ENCODE assay signal across 11 mouse cellular contexts in genomic region chr6:47636527-47637076, GRCm38 (mm10). TPM values are rescaled to one million over a fixed set of nuclear protein-coding genes. Genes with fewer than 3 reads are reported as not detected.
A peak's percentile ranks its signal among the peaks of the same experiment; 100 is the strongest.
DNase-seq lines count a peak whose midpoint lies in the region; ATAC-seq and TF ChIP-seq lines count a peak whose summit lies in the region.
"Had no signal": no experiment of that assay in that cellular context is flagged by ENCODE, and none has a peak within 500 bp of the region (broad histone marks: within the 10 kb centered on the region; RNA-seq: fewer than 3 reads in every experiment).

No protein-coding gene starts in this region.

- no peak for ATAC-seq in intestine, postnatal 0 days

- H3K36me3 ChIP-seq in megakaryocyte, embryonic 14.5 days (replicated peaks; ENCODE audit: low read length), result no peaks in the 10 kb centered on the region
- H3K36me3 ChIP-seq in intestine, postnatal 0 days (ENCODE audit: control insufficient read depth, insufficient read depth), result no peaks in the 10 kb centered on the region
- H3K36me3 ChIP-seq: limb, embryonic 15.5 days had no signal

- peak overlapping the region; percentile 92 for H3K4me3 ChIP-seq in megakaryocyte, embryonic 14.5 days (replicated peaks)
- H3K4me3 ChIP-seq in intestine, postnatal 0 days (ENCODE audit: low read depth, low read length), result no peak overlapping the region
- H3K4me3 ChIP-seq: limb, embryonic 15.5 days had no signal

- H3K4me2 ChIP-seq in intestine, postnatal 0 days (replicated peaks; ENCODE audit: low read depth), result no peak overlapping the region
- H3K4me2 ChIP-seq: limb, embryonic 15.5 days had no signal

- H3K9ac ChIP-seq in intestine, postnatal 0 days (ENCODE audit: low read depth, low read length), result no peak overlapping the region
- H3K9ac ChIP-seq: limb, embryonic 15.5 days had no signal

- no peak for TF ChIP-seq CTCF in intestine, postnatal 0 days (IDR thresholded peaks at IDR 0.05; ENCODE audit: low read depth)

- WGBS in intestine, postnatal 0 days, result 72% methylated on average over 6 of the region's 6 CpGs

- H3K4me1 ChIP-seq in megakaryocyte, embryonic 14.5 days, result peaks cover 21% of the 10 kb centered on the region
- H3K4me1 ChIP-seq in intestine, postnatal 0 days (replicated peaks; ENCODE audit: control insufficient read depth, insufficient read depth, low read length), result no peaks in the 10 kb centered on the region
- H3K4me1 ChIP-seq: limb, embryonic 15.5 days had no signal

- peak; percentile 7 for DNase-seq in heart, adult 18-20 months
- DNase-seq in heart, adult 9 months (ENCODE audit: low spot score in 2 of 2), result no peak
- peak; percentile 69 for DNase-seq in T-cell, adult 2 months (ENCODE audit: low spot score)
- peak; percentile 50 to 66 for DNase-seq in thymus, adult 18-20 months
- no peak for DNase-seq in right cerebral cortex, postnatal 25 days
- no peak for DNase-seq in yolk sac, embryonic 10.5 days (ENCODE audit: low spot score)
- DNase-seq: cerebellum, adult 8-10 months; right cerebral cortex, postnatal 14 days had no signal

- no peaks in the 10 kb centered on the region for H3K27me3 ChIP-seq in megakaryocyte, embryonic 14.5 days (replicated peaks)
- no peaks in the 10 kb centered on the region for H3K27me3 ChIP-seq in intestine, postnatal 0 days (replicated peaks; ENCODE audit: control insufficient read depth, insufficient read depth, low read length)
- H3K27me3 ChIP-seq: limb, embryonic 15.5 days had no signal

- no peaks in the 10 kb centered on the region for H3K9me3 ChIP-seq in megakaryocyte, embryonic 14.5 days
- no peaks in the 10 kb centered on the region for H3K9me3 ChIP-seq in intestine, postnatal 0 days (ENCODE audit: control insufficient read depth)
- H3K9me3 ChIP-seq: limb, embryonic 15.5 days had no signal

- H3K27ac ChIP-seq in intestine, postnatal 0 days (ENCODE audit: low read depth, low read length), result no peak overlapping the region
- H3K27ac ChIP-seq: limb, embryonic 15.5 days had no signal

RNA-seq across cellular contexts. Expression of gene Ezh2, which starts 41.5 kb away (rescaled TPM):
- 1 to 10 TPM; 8.7 to 9.5 TPM for total RNA-seq in heart, adult 18-20 months (2021)
- polyA plus RNA-seq in megakaryocyte, embryonic 14.5 days (2012; ENCODE audit: insufficient read depth, low replicate concordance), result 9.4 TPM in 1 of 2 replicates, not detected in the other
- polyA plus RNA-seq in intestine, postnatal 0 days (2015; fragmentation: Nextera tagmentation; extraction: Ambion mirVana), result 38.7 and 40.7 TPM in 2 replicates

Comparison
In these comparisons a context has a peak if more than half of its experiments do, and no peak if none do; other contexts are left out.
1. DNase-seq: peak in heart, adult 18-20 months (2 of 2), T-cell, adult 2 months (single experiment) and thymus, adult 18-20 months (2 of 2); none in heart, adult 9 months (0 of 2), right cerebral cortex, postnatal 25 days (single experiment) and yolk sac, embryonic 10.5 days (single experiment).